Mouse (Mus musculus) CH12F3 (cell line): ENCODE data around the gene Elof1.
"Not testable (repeated sequence)": the region's sequence is repeated elsewhere in the genome, so short reads cannot be mapped to it uniquely, and the experiment has no call there.

Source experiments
- in situ Hi-C: fragments of 300-500 bp; cut with MboI; formaldehyde crosslinking; loops from 2 replicates; pipeline ENCODE4 v1.14.3; 2020; ENCODE audit warnings: low sequenced_read_pairs

The Elof1 gene

DNA sequence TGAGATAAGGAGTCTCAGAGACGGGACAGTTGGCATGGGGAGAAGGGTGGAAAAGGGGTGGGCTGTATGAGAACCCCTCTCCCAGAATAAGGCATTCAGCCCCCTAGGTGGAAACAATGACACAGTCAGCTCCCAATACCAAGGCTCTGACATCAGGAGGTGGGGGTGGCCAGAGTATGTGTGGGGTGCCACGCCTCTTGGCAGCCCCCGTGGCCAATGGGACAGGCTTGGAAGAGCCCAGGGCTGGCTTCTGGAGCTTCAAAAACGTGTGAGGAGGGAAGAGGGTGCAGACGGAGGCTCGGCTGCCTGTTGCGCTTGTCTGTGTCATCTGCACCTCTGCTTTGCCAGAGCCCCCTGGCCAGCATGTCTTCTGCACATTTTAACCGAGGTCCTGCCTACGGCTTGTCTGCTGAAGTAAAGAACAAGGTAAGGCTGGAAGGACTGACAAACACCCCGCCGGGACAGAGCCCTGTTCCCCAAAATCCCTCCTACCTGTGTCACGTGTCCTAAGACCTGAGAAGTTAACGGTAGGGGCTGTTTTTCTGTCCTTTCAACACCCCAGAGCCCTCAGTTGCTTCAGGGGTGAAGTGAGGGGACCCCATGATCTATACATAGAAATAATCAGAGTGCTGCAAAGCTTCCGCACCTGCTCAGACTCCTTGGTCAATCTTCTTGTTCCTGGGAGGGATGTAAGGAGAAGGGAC is 17.8 kb downstream of the Elof1 start, which contains the start of gene Cnn1:
Gene Cnn1 (plus strand): TSS at position 224 of the 704 bp plus-strand sequence.
- in situ Hi-C loops, result no loop called here

DNA sequence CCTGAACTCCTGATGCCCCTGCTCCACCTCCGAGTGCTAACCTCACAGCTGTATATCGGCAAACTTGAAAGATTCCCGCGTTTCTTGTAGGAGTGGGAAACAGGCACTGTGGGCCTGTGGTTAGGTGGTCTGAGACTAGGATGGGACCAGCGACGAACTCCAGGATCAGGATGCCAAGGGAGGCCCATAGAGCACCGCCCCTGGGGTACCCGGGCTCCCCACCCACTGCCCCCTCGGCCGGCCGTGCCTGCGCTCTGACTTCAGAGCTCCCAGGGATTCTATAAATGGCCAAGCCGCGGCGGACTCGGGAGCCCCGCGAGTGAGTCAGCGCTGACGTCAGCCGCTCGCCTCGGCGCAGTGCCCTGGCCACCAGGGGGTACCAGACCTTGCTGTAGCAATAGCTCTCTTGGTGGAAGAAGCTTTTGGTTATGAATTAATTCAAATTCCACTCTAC is 21.1 kb downstream of the Elof1 start:
- in situ Hi-C loops, result no loop called here

DNA sequence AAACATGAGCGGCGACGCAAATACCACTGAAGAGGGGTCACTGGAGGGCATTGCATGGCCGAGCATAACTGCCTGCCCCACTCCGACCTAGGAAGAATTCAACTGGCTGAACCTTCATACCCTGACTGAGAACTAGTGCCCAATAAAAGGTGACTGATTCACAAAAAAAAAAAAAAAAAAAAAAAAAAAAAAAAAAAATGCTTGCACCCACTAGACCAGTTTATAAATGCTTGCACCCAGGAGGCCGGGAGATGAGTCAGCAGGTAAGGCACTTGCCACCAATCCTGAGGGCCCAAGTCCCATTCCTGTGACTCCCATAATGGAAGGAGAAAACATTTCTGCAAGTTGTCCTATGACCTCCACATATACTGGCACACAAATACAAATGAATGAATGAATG is 24.2 kb downstream of the Elof1 start:
- in situ Hi-C loops, result no loop called here

DNA sequence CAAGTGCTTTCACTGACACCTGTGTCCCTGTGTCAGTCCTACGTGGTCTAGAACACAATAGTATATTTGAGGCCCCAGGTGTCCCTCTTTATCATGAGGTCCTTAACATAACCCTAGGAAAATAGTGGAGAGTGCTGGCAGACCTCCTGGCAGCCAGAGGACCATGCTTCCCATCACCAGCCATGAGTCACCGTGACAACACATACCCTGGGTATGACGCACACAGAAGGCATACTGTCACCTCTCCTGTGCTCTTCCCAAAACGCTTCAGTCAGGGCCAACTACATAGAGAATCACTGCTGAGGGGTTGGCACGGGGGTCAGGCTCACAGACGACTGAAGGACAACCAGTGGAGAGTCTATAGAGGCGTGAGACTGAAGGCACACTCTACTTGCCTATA is 27.0 kb downstream of the Elof1 start:
- in situ Hi-C loops, result no loop called here

DNA sequence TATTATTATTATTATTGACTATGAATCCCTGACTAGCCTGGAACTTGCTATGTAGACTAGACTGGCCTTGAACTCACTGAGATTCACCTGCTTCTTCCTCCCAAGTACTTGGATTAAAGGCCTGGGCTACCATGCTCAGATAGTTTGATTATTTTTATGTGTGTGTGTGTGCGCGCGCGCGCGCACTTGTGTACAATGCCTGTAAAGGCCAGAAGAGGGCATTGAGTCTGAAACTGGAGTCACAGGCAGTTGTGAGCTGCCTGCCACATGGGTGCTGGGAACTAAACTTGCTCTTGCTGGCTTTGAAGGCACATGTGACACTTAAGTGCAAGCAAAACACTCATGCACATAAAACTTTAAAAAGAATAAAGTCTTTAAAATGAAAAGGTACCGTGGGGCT is 27.7 kb downstream of the Elof1 start:
- in situ Hi-C loops, result no loop called here

DNA sequence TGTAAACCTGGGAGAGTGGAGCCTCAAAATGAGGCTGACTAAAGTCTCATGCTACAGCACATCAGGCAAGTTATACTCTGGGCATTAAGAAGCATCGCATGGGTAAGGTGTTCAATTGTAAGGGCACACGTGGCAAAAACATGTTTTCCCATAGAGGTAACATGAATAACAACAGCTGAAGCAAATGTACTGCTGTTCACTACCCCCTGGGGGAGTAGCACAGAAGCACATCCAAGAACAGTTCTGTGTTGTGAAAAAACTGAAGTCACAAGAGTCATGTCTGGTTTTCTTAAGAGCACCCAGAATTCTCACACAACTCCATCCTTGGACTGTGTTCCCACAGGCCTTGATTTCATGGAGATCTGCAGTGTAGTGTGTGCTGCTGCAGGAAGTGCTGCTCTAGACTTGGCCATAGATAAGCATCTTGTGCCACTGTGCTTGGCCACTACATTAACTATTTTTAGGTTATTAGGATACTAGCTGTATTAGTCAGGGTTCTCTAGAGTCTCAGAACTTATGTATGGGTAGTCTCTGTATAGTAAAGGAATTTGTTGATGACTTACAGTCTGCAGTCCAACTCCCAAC is 29.8 kb downstream of the Elof1 start:
- in situ Hi-C loops, result no loop called here

DNA sequence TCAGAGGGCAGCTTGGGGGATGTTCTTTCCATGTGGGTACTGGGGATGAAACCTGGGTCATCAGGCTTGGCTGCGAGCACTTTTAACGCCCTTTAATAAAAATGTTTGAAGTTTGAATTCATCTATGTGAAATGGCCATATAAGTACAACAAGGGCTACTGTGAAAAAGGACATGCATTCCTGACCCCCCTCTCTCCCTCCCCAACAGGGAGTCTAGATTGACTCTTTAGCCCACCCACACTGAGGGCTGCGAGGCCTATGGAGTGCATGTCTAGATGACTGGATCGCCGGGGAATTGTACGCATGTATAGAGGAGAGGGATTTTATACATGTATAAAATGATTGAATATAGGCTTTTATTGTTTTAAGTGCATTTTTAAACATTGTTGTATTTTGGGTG is 31.0 kb downstream of the Elof1 start:
- in situ Hi-C loops, result no loop called here

DNA sequence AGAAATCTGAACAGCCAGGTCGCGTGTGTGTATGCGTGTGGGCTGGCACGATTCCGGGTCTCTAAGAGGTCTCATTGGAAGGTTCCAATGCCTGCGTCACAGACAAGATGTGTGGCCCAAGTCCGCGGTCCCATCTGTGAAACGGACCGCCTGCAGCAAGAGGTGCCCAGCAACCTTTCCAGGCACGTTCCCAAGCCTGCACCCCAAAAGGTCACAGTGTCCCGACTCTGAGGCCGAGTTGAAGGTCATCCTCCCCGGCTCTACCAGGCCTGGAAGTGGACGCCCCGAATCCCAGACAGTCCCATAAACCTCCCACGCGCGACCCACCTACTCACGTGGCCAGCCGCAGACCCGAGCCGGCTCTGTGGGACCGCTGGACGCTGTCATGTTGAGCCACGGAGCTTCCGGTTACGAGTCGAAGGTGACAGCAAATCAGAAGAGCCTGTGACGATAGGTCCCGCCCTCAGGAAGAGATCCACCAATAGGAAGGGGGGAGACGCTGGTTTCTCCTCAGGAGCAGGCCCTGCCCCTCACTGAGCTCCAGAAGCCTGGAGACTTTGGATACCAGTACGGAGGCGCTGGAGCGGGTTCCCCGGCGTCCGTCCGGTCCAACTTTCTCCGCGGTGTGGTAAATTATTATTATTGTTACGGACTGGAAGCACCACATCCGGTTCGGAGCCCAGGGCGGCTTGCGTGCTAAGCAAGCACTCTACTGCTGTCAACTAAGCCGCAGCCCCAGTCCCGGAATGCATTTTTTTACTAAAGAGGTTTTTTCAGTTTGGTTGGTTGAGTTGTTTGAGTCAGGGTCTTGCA is 31.7 kb downstream of the Elof1 start, which contains the start of gene Ecsit:
Gene Ecsit (minus strand): TSS at position 417 of the 813 bp plus-strand sequence.
- in situ Hi-C loops, result no loop called here

DNA sequence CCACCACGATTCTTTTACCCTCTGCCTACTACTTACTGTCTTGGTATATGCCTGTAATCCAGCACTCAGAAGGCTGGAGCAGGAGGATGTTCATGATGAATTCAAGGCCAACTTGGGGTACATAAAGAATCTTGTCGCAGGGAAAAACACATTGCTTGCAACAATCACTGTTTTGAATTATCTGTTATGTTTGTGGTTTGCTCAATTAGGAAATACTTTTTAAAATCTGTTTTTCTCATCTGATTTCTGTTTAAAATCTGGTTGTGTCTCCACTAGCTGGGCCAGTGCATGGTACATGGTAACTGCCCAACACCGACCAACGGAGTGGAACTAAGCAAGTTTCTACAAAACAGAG is 32.3 kb downstream of the Elof1 start:
- in situ Hi-C loops, result no loop called here

DNA sequence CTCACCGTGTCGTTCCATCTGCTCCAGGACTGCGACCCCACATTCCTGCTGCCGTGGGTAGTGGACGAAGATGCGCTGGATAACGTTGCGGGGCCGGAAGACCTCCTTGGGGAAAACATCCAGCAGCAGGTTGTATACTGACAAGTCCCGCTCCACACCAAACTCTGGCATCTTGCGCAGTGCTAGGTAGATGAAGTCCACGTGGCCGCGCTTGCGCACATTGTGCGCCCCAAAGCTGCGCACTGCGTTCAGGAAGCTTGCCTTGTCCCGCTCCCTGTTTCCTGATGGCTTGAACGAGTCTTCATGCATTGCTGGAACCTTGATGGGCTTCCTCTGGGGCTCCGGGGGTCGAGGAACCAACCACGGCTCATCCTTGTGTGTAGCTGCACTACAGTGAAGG is 40.7 kb downstream of the Elof1 start:
- in situ Hi-C loops, result no loop called here

DNA sequence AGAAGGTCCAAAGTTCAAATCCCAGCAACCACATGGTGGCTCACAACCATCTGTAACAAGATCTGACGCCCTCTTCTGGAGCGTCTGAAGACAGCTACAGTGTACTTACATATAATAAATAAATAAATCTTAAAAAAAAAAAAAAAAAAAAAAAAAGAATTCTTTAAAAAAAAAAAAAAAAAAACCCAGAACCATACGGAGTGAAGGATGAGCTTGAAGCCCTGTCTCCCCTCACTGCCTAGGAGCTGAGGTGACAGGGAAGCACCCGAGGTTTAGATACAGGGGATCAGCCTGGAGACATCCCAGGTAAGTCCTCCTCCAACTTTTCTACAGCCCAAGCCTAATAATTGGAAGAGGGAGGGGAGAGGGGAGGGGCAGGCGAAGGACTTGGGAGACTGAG is 41.2 kb downstream of the Elof1 start:
- in situ Hi-C loops, result not testable (repeated sequence)

DNA sequence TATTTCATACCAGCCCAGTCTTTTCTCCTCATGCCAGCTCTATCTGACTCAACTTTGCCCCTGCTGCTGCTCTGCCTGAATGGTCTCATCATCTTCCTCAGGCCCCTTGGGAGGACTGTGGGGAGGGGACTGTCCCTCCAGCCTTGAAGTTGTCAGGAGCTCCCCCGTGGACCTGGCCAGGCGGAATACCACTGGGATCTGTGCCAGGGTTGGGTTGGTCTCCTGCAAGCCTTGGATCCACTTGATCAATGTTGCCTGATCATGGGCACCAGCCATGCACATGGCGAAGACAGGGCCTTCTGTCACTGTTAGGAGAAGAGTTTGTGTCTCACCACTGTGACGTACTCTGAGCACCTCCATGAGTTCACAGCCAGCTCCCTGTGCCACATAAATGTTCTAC is 44.7 kb downstream of the Elof1 start:
- in situ Hi-C loops, result no loop called here

DNA sequence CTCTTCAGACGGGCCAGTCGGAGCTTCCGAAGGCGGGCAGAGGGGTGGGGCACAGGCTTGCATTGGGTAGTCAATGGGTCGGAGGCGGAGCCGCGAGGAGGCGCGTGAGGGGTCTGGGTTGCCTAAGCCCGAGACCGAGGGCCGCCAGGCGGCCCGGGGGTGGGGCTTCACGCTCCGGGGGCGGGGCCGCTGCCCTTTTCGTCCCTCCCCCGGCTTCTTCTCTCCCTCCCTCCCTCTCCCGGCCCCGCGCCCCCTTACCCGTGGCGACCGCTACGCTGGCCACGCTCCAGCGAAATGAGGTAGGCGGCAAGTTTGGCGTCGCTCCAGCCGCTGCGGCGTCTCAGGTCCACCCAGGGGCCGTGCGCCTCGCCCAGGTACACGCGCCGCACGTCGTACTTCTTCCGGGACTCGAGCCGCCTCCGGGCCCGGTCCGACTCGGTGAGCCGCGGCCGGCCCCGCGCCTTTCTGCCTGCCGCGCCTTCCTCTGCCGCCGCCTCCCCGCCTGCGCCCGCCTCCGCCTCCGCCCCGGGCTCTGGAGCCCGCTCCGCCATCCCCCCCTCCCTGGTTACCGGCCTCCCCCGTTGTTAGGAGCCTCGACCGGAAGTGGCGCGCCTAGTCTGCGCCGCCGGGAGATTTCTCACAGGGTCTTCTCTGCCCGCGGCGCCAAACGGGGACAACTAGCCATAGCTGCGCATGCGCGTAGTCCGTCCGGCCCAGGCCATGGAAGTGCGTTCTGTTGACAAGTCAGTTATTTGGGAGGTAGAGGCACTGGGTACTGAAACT is 46.0 kb downstream of the Elof1 start, which contains the start of the genes Gm49318 and Zfp653:
Gene Gm49318 (minus strand): TSS at position 469 of the 783 bp plus-strand sequence.
Gene Zfp653 (minus strand): TSS at position 586 of the 783 bp plus-strand sequence.
- in situ Hi-C loops, result no loop called here

DNA sequence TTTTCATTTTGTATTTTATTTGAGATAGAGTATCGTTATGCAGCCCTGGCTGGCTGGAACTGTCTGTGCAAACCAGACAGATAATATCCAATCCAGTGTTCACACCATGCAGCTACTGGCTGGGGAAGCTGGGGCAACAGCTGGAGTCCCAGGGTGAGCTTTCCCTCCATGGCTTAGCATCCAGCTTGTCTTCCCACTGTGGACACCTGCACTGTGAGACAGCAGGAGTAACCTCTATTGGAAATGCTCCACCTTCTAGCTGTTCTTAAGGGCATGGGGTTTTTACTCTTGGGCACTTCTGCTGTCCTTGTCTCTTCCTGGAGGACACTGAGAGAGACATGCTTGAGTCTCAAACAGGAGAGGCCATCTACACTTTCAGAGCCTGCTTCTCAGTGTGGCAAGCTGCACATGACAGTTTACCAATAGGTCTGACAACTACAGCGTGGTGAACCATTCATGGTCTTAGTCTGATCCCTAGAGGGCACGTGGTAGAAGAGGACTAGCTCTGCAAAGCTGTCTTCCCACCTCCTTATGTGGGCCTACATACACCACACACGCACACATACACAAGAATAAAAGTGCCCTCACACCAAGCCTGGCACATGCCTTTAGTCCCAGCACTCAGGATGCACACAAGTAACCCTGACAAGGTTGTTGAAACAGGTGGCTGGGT is 47.0 kb downstream of the Elof1 start:
- in situ Hi-C loops, result no loop called here

DNA sequence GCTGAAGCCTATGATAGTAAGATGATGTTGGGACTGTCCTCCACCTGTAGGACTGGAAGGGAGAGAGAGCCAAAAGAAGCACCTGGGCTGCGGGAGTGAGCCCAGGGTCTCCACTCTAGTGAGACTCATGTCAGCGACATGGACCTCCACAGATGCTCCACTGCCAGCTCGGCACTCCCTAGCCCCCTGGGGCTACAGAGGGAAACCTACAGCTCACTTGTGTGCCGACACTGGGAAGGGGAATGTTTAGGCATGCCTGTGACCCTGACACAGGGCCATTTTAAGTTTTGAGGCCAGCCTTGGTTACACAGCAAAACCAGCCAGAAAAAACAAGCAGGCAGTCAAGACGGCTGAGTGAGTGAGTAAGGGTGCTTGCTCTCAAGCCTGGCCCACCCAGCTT is 49.8 kb downstream of the Elof1 start:
- in situ Hi-C loops, result no loop called here

DNA sequence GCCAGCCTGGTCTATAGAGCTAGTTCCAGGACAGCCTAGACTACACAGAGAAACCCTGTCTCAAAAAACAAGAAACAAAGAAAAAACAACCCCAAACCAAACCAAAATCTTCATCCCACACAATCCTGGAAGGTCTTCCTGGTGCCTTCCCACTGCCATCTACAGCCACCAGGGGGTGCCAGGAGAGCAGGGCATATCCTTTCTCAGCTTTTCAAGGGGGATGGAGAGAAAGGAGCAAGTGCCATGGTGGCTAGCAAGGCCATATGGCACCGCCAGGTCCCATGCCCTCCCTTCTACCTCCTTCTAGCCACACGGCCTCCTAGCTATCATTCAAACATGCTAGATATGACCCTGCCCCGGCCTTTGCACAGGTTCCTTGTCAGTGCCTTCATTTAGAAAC is 50.5 kb downstream of the Elof1 start:
- in situ Hi-C loops, result no loop called here

DNA sequence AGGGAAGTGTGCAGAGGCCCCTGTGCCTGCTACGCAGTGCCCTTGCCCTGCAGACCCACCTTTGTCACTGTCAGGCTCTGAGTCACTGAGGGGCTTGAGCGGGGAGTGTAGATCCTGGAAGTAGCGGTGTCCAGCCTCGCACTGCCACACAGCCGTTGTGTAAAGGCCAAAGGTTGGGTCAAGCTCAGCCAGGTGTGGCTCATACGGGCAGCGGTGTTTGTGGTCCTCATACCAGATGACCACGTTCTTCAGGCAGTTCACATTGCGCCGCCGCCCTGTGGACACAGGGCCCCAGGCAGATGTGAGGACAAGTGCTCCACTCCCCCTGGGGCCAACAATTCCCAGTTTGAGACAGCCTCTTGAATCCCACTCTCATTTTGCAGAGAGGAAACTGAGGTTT is 51.3 kb downstream of the Elof1 start:
- in situ Hi-C loops, result no loop called here

DNA sequence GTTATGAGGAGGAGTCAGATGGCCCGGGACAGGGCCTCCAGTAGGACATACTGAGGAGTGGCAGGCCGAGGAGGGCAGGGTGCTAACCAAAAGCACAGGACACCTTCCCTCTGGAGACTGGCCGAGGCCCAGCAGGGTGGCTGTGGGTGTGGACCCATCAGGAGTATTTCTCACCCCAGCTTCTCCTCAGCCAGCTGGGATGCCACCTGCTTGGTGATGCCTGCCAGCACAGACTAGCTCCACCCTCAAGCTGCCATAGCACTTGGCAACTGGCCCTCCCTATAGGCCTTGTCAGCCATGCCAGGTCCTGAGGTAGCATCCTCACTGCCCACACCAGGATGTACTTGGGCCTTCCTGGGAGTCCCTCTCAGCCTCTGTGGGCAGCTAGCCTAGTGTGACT is 52.6 kb downstream of the Elof1 start:
- in situ Hi-C loops, result no loop called here
